In genomic region chr17:35021842-35022477, GRCm38 (mm10) we compare ENCODE assay signal across 8 mouse cellular contexts. TPM values are rescaled to one million over a fixed set of nuclear protein-coding genes. Genes with fewer than 3 reads are reported as not detected.
DNase-seq lines count a peak whose midpoint lies in the region; ATAC-seq and TF ChIP-seq lines count a peak whose summit lies in the region.

No protein-coding gene starts in this region.

- ATAC-seq in kidney, embryonic 15.5 days (replicated peaks; ENCODE audit: low FRiP score): 0 out of 2 replicates have a peak, but pooled peaks have one; percentile 16
- no peak for ATAC-seq in limb, embryonic 15.5 days (ENCODE audit: insufficient number of reproducible peaks, low FRiP score, low TSS enrichment, low read depth)

- TF ChIP-seq POLR2A in heart, adult 2 months (IDR thresholded peaks at IDR 0.05; ENCODE audit: insufficient read depth, low read depth, low read length): peak; percentile 52; the same call in 1 of the 2 replicates
- TF ChIP-seq POLR2A in olfactory bulb, adult 2 months (IDR thresholded peaks at IDR 0.05; ENCODE audit: insufficient read depth, low read depth, low read length): no peak

- WGBS in kidney, embryonic 15.5 days: 56% methylated on average over 6 of the region's 6 CpGs
- 27% methylated on average over 6 of the region's 6 CpGs for WGBS in heart, adult 2 months
- WGBS in limb, embryonic 15.5 days: 67% methylated on average over 6 of the region's 6 CpGs
- WGBS in olfactory bulb, adult 2 months: 39% methylated on average over 6 of the region's 6 CpGs

- TF ChIP-seq EP300 in heart, adult 2 months (IDR thresholded peaks at IDR 0.05; ENCODE audit: insufficient read depth, low read depth, low read length): no peak

- H3K9ac ChIP-seq in kidney, embryonic 15.5 days: no peak overlapping the region
- peak overlapping the region; percentile 49 for H3K9ac ChIP-seq in heart, adult 2 months (ENCODE audit: low read depth, low read length)
- H3K9ac ChIP-seq in limb, embryonic 15.5 days: no peak overlapping the region

- peak; percentile 55 for TF ChIP-seq CTCF in heart, adult 2 months (IDR thresholded peaks at IDR 0.05)
- TF ChIP-seq CTCF in olfactory bulb, adult 2 months (IDR thresholded peaks at IDR 0.05; ENCODE audit: insufficient read depth, low read depth, low read length): no peak

- no peak for DNase-seq in kidney, adult 9 months
- DNase-seq in heart, adult 2 months: peak in 1 of 2 experiments; percentile 57
- DNase-seq in urinary bladder, postnatal 4 days (ENCODE audit: low spot score in 2 of 2): no peak
- DNase-seq in layer of hippocampus, postnatal 25 days (ENCODE audit: extremely low spot score in 1 of 2, low spot score in 1 of 2): no peak
- no peak for DNase-seq in ovary, adult 18-20 months (ENCODE audit: low spot score)

- peak overlapping the region; percentile 76 for H3K27ac ChIP-seq in kidney, embryonic 15.5 days
- H3K27ac ChIP-seq in heart, adult 2 months: peak overlapping the region; percentile 88
- peak overlapping the region; percentile 27; the same call in 1 of the 2 replicates for H3K27ac ChIP-seq in limb, embryonic 15.5 days
- H3K27ac ChIP-seq in olfactory bulb, adult 2 months (ENCODE audit: insufficient read depth, low read depth, low read length): peak overlapping the region; percentile 61; the same call in 1 of the 2 replicates

- intact Hi-C loops in heart, adult 2 months (cut with DNase I): loop anchor here (1.0 to 5.0 kb wide), 6 partner anchors 25 to 215 kb away; partner anchors contain the start of genes Abhd16a, Ddah2, Ly6g6d and Msh5

- no peaks in the 10 kb centered on the region for H3K27me3 ChIP-seq in kidney, embryonic 15.5 days
- no peaks in the 10 kb centered on the region for H3K27me3 ChIP-seq in heart, adult 2 months (ENCODE audit: control insufficient read depth, insufficient read depth, low read length)
- no peaks in the 10 kb centered on the region for H3K27me3 ChIP-seq in limb, embryonic 15.5 days

- no peak overlapping the region for H3K4me3 ChIP-seq in kidney, embryonic 15.5 days (replicated peaks)
- H3K4me3 ChIP-seq in heart, adult 2 months: peak overlapping the region; percentile 17; the same call in 1 of the 2 replicates
- H3K4me3 ChIP-seq in limb, embryonic 15.5 days: no peak overlapping the region
- H3K4me3 ChIP-seq in olfactory bulb, adult 2 months (ENCODE audit: insufficient read depth, low read depth, low read length): no peak overlapping the region

- no peaks in the 10 kb centered on the region for H3K9me3 ChIP-seq in kidney, embryonic 15.5 days (replicated peaks)
- no peaks in the 10 kb centered on the region for H3K9me3 ChIP-seq in limb, embryonic 15.5 days

- H3K79me2 ChIP-seq in heart, adult 2 months (replicated peaks; ENCODE audit: control insufficient read depth, insufficient read depth, low read length): no peaks in the 10 kb centered on the region

- H3K4me2 ChIP-seq in kidney, embryonic 15.5 days: peak overlapping the region; percentile 46; the same call in 1 of the 2 replicates
- 0 out of 2 replicates have a peak overlapping the region, but pooled peaks have one; percentile 22 for H3K4me2 ChIP-seq in limb, embryonic 15.5 days

- H3K36me3 ChIP-seq in kidney, embryonic 15.5 days: peaks cover 3% of the 10 kb centered on the region
- H3K36me3 ChIP-seq in heart, adult 2 months (ENCODE audit: control insufficient read depth, insufficient read depth, low read length): no peaks in the 10 kb centered on the region
- no peaks in the 10 kb centered on the region for H3K36me3 ChIP-seq in limb, embryonic 15.5 days

- H3K4me1 ChIP-seq in kidney, embryonic 15.5 days: peaks cover 37% of the 10 kb centered on the region
- peaks cover 11% of the 10 kb centered on the region for H3K4me1 ChIP-seq in heart, adult 2 months (ENCODE audit: control insufficient read depth, insufficient read depth, low read length)
- H3K4me1 ChIP-seq in limb, embryonic 15.5 days: peaks cover 24% of the 10 kb centered on the region
- peaks cover 13% of the 10 kb centered on the region for H3K4me1 ChIP-seq in olfactory bulb, adult 2 months (ENCODE audit: control insufficient read depth, insufficient read depth, low read length)

RNA-seq across cellular contexts. Expression of gene Vwa7, which starts 5.6 kb away (rescaled TPM):
- polyA plus RNA-seq in kidney, embryonic 15.5 days (2015; fragmentation: Nextera tagmentation; extraction: Ambion mirVana): 0.19 and 0.29 TPM in 2 replicates
- total RNA-seq in heart, adult 2 months (2021): 10 to 100 TPM; 10.0 to 10.9 TPM
- 7.5 and 10.2 TPM in 2 replicates for polyA plus RNA-seq in heart, adult 2 months (2012; rRNA removed)
- 0.18 and 0.20 TPM in 2 replicates for polyA plus RNA-seq in limb, embryonic 15.5 days (2015; fragmentation: Nextera tagmentation; extraction: Ambion mirVana)
- polyA plus RNA-seq in olfactory bulb, adult 2 months (2012; ENCODE audit: insufficient read depth, insufficient read length, low replicate concordance, missing spikeins): not detected in 2 replicates
- total RNA-seq in layer of hippocampus, postnatal 25 days (2021): under 1 TPM; 0.07 to 0.23 TPM

RNA-seq across cellular contexts. Expression of gene Sapcd1, which starts 5.9 kb away (rescaled TPM):
- polyA plus RNA-seq in kidney, embryonic 15.5 days (2015; fragmentation: Nextera tagmentation; extraction: Ambion mirVana): 6.2 and 6.8 TPM in 2 replicates
- total RNA-seq in heart, adult 2 months (2021): not detected
- polyA plus RNA-seq in heart, adult 2 months (2012; rRNA removed): 0.20 and 0.67 TPM in 2 replicates
- 8.9 and 9.4 TPM in 2 replicates for polyA plus RNA-seq in limb, embryonic 15.5 days (2015; fragmentation: Nextera tagmentation; extraction: Ambion mirVana)
- polyA plus RNA-seq in olfactory bulb, adult 2 months (2012; ENCODE audit: insufficient read depth, insufficient read length, low replicate concordance, missing spikeins): not detected in 2 replicates
- total RNA-seq in layer of hippocampus, postnatal 25 days (2021): 1 to 10 TPM in 1 of 2 experiments, under 1 TPM in 1; 0.64 to 1.1 TPM

RNA-seq across cellular contexts. Expression of gene Vars, which starts 21.2 kb away (rescaled TPM):
- polyA plus RNA-seq in kidney, embryonic 15.5 days (2015; fragmentation: Nextera tagmentation; extraction: Ambion mirVana): 128 and 140 TPM in 2 replicates
- total RNA-seq in heart, adult 2 months (2021): 10 to 100 TPM; 27.0 to 28.5 TPM
- polyA plus RNA-seq in heart, adult 2 months (2012; rRNA removed): 32.7 and 39.2 TPM in 2 replicates
- 94.4 and 95.1 TPM in 2 replicates for polyA plus RNA-seq in limb, embryonic 15.5 days (2015; fragmentation: Nextera tagmentation; extraction: Ambion mirVana)
- not detected in 2 replicates for polyA plus RNA-seq in olfactory bulb, adult 2 months (2012; ENCODE audit: insufficient read depth, insufficient read length, low replicate concordance, missing spikeins)
- total RNA-seq in layer of hippocampus, postnatal 25 days (2021): 10 to 100 TPM; 43.7 to 55.6 TPM

RNA-seq across cellular contexts. Expression of gene Msh5, which starts 24.6 kb away (rescaled TPM):
- polyA plus RNA-seq in kidney, embryonic 15.5 days (2015; fragmentation: Nextera tagmentation; extraction: Ambion mirVana): 5.2 and 5.4 TPM in 2 replicates
- total RNA-seq in heart, adult 2 months (2021): under 1 TPM; 0.23 to 0.29 TPM
- 1.00 and 1.2 TPM in 2 replicates for polyA plus RNA-seq in heart, adult 2 months (2012; rRNA removed)
- polyA plus RNA-seq in limb, embryonic 15.5 days (2015; fragmentation: Nextera tagmentation; extraction: Ambion mirVana): 3.0 and 3.5 TPM in 2 replicates
- polyA plus RNA-seq in olfactory bulb, adult 2 months (2012; ENCODE audit: insufficient read depth, insufficient read length, low replicate concordance, missing spikeins): not detected in 2 replicates
- total RNA-seq in layer of hippocampus, postnatal 25 days (2021): under 1 TPM; 0.62 to 0.82 TPM

RNA-seq across cellular contexts. Expression of gene Clic1, which starts 27.8 kb away (rescaled TPM):
- polyA plus RNA-seq in kidney, embryonic 15.5 days (2015; fragmentation: Nextera tagmentation; extraction: Ambion mirVana): 300 and 320 TPM in 2 replicates
- 10 to 100 TPM; 32.5 to 33.1 TPM for total RNA-seq in heart, adult 2 months (2021)
- polyA plus RNA-seq in heart, adult 2 months (2012; rRNA removed): 44.4 and 51.6 TPM in 2 replicates
- 351 and 363 TPM in 2 replicates for polyA plus RNA-seq in limb, embryonic 15.5 days (2015; fragmentation: Nextera tagmentation; extraction: Ambion mirVana)
- not detected in 2 replicates for polyA plus RNA-seq in olfactory bulb, adult 2 months (2012; ENCODE audit: insufficient read depth, insufficient read length, low replicate concordance, missing spikeins)
- 10 to 100 TPM in 1 of 2 experiments, 1 to 10 TPM in 1; 9.7 to 10.1 TPM for total RNA-seq in layer of hippocampus, postnatal 25 days (2021)

Comparison
In these comparisons a context has a peak if more than half of its experiments do, and no peak if none do; other contexts are left out.
1. H3K27ac ChIP-seq: peak in every context shown above with its lines; median percentile 88 in heart, adult 2 months; 76 in kidney, embryonic 15.5 days; 61 in olfactory bulb, adult 2 months; 27 in limb, embryonic 15.5 days.